Mouse (Mus musculus) embryonic fibroblast, embryonic 13.5 days (primary cell): ENCODE measurements around the gene Gigyf1.

Source experiments
- CTCF ChIP-seq: IDR thresholded peaks from 2 replicates; pipeline ENCODE4 v1.5.1; 2011; ENCODE audit warnings: mild to moderate bottlenecking, control low read depth, low read length, moderate library complexity, borderline replicate concordance; ENCODE audit not compliant: insufficient read depth
- POLR2A ChIP-seq: IDR thresholded peaks from 2 replicates; pipeline ENCODE4 v1.6.1; 2011; ENCODE audit warnings: low read depth, mild to moderate bottlenecking, control low read depth, low read length, moderate library complexity

DNA sequence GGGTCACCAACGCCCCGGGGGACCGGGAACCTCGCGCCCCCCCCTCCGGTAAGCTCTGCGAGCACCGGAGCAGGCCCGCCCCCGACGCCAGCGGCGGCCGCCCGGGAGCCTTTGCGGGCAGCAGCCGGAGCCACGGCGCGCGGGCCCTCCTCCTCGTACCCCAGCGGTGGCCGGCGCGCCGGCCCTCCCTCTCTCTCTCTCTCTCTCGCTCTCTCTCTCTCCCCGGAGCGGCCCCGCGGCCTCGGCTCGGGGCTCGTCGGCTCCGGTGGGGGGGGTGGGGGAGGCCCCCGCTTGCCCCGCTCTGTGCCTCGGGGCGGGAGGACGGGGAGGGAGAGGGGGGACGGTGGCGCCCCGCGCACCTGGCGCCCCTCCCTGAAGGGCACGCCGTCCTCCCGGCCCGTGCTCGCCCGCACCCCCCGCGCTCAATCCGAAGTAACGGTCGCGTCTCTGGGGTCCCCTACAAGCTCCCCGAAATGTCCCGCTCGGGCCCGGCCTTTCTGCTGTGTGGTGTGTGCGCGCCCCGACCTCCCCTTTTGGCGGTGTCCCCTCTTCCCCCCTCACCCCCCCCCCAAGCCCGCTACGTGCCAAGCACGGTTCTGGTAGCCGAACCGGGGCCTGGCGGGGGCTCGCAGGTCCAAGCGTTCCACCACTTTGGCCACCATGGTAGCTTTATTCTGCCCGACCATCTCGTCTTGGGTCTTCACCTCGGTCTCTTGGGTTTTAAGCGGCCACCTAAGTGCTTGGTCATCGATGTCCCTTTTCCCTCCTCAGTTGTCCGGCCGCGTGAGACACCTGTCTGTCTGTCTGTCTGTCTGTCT lies 7.6 kb upstream of the Gigyf1 start:
- TF ChIP-seq CTCF (no peak), POLR2A (no peak)
